Mouse (Mus musculus) mouse embryonic stem cell (cell line): Measurements from ENCODE around the gene Letm1.

Experiments
- in situ Hi-C, 2 experiments: fragments of 300-500 bp; cut with MboI; formaldehyde crosslinking; loops; 1 replicate in 1 of 2; 3 replicates in 1 of 2; pipeline ENCODE4 v1.14.3; 2019 to 2020; ENCODE audit warnings: low sequenced_read_pairs in 2 of 2, low pct_unique_long_range_greater_than_20kb in 1 of 2, mixed read lengths in 1 of 2; ENCODE audit not compliant: unreplicated experiment in 1 of 2

Gene Letm1

GRCm38 (mm10) chr5:33696430-33696829, 86.2 kb downstream of the Letm1 start:
- in situ Hi-C loops = no loop called here

DNA sequence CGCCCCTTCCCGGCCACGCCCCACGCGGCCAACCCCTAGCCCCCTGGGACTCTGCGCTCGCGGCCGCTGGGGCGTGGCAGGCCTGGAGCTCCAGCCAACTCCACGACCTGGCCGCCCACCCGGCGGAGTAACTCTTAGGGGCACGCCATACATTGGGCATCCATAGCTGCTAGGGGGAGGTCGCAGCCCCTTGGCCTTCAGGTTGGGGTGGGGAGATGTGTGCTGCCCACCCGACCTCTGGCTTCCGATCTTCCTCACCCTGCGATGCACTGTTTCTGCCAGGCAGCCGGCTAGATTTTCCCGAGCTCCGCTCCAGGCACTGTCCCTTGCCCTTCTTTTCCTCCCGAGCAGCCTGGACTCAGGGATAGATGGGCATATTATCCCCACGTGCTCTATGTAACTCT, 86.9 kb downstream of the Letm1 start:
- in situ Hi-C loops = no loop called here

DNA sequence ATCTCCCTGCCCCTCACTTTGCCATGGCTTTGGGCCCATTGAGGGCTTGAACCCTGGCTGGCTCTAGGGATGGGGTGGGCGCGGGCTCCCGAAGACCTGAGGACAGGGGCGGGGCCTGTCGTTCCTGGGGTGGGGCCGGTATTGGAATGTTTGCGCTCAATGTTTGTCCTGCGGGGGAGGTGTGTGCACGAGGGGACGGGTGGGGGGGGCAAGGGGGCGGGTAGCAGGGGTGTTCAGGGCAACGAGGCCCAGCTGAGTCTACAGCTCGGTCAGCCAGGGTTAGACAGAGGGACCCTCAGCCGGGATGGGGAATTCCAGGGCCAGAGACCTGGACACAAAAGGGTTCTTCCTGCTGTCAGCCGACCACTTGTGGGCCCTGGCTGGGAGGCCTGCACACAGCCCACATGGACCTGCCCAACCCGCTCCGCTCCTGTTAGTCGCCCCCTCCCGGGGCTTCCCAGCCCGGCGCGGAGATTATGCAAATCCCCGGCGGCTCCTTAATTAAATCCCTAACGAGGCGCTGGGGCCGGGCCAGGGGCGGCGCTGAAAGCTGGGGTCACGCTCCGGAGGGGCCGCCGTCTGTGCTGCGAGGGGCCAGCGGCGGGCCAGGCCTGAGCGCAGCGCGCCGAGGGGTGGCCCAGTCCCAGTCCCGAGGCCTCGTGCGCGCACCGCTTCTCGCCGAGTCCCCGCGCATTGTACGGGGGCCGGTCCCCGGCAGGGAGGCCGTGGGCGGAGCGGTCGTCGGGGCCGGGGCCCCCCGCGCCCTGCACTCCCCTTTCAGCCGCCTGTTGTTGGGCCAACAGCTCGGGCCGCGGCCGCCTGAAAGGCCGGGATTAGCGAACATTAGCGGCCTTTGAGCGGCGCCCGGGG, 87.5 kb downstream of the Letm1 start:
- in situ Hi-C loops = no loop called here

DNA sequence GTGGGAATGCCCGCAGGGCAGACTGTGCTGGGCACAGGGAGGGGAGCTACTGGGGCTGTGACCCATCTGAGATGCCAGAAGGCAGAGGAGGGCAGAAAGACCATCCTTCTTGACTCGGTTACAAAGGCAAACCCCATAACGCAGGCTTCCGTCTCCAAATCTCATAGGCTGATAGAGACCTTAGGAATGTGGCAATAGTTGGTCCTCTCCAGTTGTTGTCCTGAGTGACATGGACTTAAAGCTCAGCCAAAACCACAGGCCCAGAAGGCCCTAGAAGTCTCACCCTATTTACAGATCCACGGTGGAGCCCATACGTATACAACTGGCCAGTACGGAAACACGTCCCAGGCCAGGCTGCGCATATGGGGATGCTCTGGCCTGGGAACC, 88.2 kb downstream of the Letm1 start:
- in situ Hi-C loops = no loop called here

DNA sequence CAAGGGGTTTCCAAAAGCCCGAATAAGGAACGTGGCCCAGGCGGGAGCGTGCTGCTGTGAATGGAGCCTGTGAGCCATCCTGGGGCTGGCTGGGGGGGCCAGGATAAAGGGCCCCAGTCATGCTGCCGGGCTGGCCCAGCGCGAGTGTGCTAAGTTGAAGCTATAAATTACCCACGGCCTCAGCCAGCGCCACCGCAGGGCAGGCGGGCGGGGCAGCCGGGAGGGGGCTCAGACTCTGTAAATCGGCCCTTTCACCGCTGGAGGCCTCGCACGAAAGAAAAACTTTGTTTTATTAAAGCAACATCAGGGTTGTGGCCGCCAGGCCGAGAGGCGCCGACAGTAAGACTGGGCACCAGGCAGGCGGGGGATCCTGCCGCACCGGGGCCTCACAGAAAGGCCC, 90.2 kb downstream of the Letm1 start:
- in situ Hi-C loops = no loop called here

- in situ Hi-C loops = no loop called here
Observed at GRCm38 (mm10) chr5:33689852-33690645, 92.6 kb downstream of the Letm1 start.
